Mouse (Mus musculus) E14TG2a.4 (cell line): ENCODE results near the gene Brd3os.

Experiments used
- CTCF ChIP-seq: conservative IDR thresholded peaks from 2 replicates; pipeline ENCODE4 v1.5.1; 2014; ENCODE audit warnings: low read length
- NANOG ChIP-seq: IDR thresholded peaks from 2 replicates; pipeline ENCODE4 v1.6.1; 2014; ENCODE audit warnings: borderline replicate concordance, low read length, mixed read lengths

DNA sequence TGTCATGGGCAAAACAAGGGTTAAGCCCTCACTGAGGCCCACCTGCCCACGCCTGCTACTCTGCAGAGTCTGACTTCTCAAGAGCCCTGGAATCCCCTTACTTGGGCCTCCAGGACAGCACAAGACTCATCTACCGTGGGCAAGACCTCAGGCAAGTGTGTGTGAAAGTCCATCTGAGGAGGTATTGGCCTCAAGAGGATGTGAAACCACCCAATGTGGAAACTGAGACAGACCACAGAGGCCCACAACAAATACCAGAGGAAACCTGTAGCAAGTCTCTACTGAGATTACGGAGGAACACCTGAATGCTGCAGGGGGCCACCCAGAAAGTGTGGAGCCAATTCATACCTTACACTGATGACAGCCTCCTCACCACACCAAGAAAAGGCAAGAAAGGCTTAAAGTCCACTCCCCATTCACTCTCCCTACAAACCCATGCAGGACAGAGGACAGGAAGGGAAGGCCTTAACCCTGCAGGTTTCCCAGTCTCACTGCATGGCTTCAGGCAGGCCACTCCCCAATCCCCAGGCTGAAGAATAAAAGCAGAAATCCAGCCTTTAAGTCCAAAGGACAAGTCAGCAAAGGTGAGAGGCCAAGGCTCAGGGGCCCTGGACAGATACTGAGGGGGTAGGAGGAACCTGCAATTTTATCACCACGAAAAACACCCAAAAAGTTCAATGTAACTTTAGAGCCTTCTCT is 27.3 kb downstream of the Brd3os start:
- TF ChIP-seq CTCF, result no peak
- TF ChIP-seq NANOG, result no peak
